Mouse (Mus musculus): ENCODE measurements around the gene Syde2.

DNA sequence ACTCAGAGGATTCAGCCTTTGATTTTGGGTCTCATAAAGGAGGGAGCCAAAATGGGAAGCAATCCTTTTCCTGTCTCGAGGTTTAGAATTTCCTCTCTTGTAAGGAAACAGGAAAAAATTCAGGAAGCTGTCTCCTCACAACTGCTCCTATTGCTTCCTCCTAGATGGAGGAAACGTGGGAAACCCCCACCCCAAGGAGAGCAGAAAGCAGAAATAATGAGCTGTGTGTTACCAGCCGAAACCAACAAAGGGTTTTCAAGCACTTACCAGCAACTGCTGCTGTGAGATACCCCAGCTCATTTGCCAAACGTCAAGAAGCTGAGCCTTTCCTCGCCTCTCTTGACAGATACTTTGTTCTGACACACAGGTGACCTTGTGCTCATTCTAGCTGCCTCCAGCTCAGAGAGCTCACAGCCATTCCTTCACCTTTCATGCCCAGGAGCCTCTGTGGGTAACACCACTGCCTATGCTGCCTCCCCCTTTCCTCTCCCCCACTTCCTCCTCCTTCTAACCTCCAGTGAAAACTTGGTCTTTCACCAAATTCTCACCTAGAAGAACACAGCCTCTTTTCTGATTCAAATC, 42.7 kb downstream of the Syde2 start:
- TF ChIP-seq CTCF (IDR thresholded peaks at IDR 0.05; ENCODE audit: borderline replicate concordance, insufficient read depth, low read depth, low read length) (no peak), POLR2A (IDR thresholded peaks at IDR 0.05; ENCODE audit: borderline replicate concordance, insufficient read depth, low read length) (no peak)

All from cerebellum, adult 2 months (tissue).